ENCODE assay signal across 18 mouse cellular contexts in genomic region chr17:5862869-5863268, GRCm38 (mm10).
"Had no signal": no experiment of that assay in that cellular context is flagged by ENCODE, and none has a peak within 500 bp of the region (broad histone marks: within the 10 kb centered on the region; RNA-seq: fewer than 3 reads in every experiment).

No protein-coding gene starts in this region.

- ATAC-seq: inflammation-experienced regulatory T-cells, adult 6 months; midbrain, embryonic 15.5 days had no signal

- H3K27me3 ChIP-seq: hindbrain, embryonic 15.5 days; limb, embryonic 13.5 days; midbrain, embryonic 15.5 days; stomach, embryonic 15.5 days had no signal

- H3K4me3 ChIP-seq: hindbrain, embryonic 15.5 days; limb, embryonic 13.5 days; midbrain, embryonic 15.5 days; stomach, embryonic 15.5 days had no signal

- DNase-seq: kidney, adult 8-10 months; kidney, postnatal 36 days; layer of hippocampus, adult 9-11 months; lung, embryonic 14.5 days; lung, postnatal 10 days; lung, postnatal 4 days; retina, postnatal 1 day; right cerebral cortex, postnatal 4 days; thymus, adult 2 months; thymus, postnatal 25 days had no signal

- H3K36me3 ChIP-seq: hindbrain, embryonic 15.5 days; limb, embryonic 13.5 days; midbrain, embryonic 15.5 days; stomach, embryonic 15.5 days had no signal

- H3K9ac ChIP-seq: hindbrain, embryonic 15.5 days; limb, embryonic 13.5 days; liver, embryonic 14.5 days; lung, embryonic 14.5 days; midbrain, embryonic 15.5 days; stomach, embryonic 15.5 days had no signal

- H3K27ac ChIP-seq: hindbrain, embryonic 15.5 days; kidney, postnatal 0 days; limb, embryonic 13.5 days; liver, embryonic 14.5 days; midbrain, embryonic 15.5 days; stomach, embryonic 15.5 days had no signal

- H3K4me2 ChIP-seq: hindbrain, embryonic 15.5 days; limb, embryonic 13.5 days; lung, embryonic 14.5 days; midbrain, embryonic 11.5 days; stomach, embryonic 15.5 days had no signal

- H3K9me3 ChIP-seq: hindbrain, embryonic 15.5 days; limb, embryonic 13.5 days; midbrain, embryonic 15.5 days; stomach, embryonic 15.5 days had no signal
